ENCODE assay signal across 8 mouse cellular contexts in genomic region chr6:116106967-116107470, GRCm38 (mm10).
DNase-seq lines count a peak whose midpoint lies in the region; ATAC-seq and TF ChIP-seq lines count a peak whose summit lies in the region.

No protein-coding gene starts in this region.

- no peaks in the 10 kb centered on the region for H3K9me3 ChIP-seq in lung, embryonic 15.5 days
- no peaks in the 10 kb centered on the region for H3K9me3 ChIP-seq in limb, embryonic 10.5 days (replicated peaks)
- no peaks in the 10 kb centered on the region for H3K9me3 ChIP-seq in neural tube, embryonic 14.5 days (ENCODE audit: control insufficient read depth, low read length)

- H3K27me3 ChIP-seq in lung, embryonic 15.5 days, result no peaks in the 10 kb centered on the region
- H3K27me3 ChIP-seq in limb, embryonic 10.5 days (ENCODE audit: low read depth, poor library complexity, severe bottlenecking), result no peaks in the 10 kb centered on the region
- H3K27me3 ChIP-seq in neural tube, embryonic 14.5 days (ENCODE audit: control insufficient read depth, insufficient read depth, low read length), result no peaks in the 10 kb centered on the region

- TF ChIP-seq POLR2A in embryonic fibroblast, embryonic 13.5 days (IDR thresholded peaks at IDR 0.05; ENCODE audit: low read depth, low read length), result no peak

- peak overlapping the region; percentile 28 for H3K9ac ChIP-seq in lung, embryonic 15.5 days
- H3K9ac ChIP-seq in neural tube, embryonic 14.5 days (replicated peaks; ENCODE audit: low read depth, low read length), result peak overlapping the region; percentile 83

- DNase-seq in lung, postnatal 36 days, result no peak
- no peak for DNase-seq in limb, embryonic 10.5 days (ENCODE audit: low spot score)
- DNase-seq in right cerebral cortex, postnatal 25 days, result no peak
- no peak for DNase-seq in left cerebral cortex, postnatal 10 days (ENCODE audit: extremely low spot score in 1 of 2, low spot score in 2 of 2)
- no peak for DNase-seq in lung, postnatal 4 days

- H3K27ac ChIP-seq in lung, embryonic 15.5 days, result peak overlapping the region; percentile 70
- H3K27ac ChIP-seq in embryonic fibroblast, embryonic 13.5 days (ENCODE audit: insufficient read depth, low read length), result no peak overlapping the region
- H3K27ac ChIP-seq in limb, embryonic 10.5 days, result peak overlapping the region; percentile 68
- H3K27ac ChIP-seq in neural tube, embryonic 14.5 days (ENCODE audit: low read depth, low read length), result peak overlapping the region; percentile 89

- no peaks in the 10 kb centered on the region for H3K36me3 ChIP-seq in lung, embryonic 15.5 days
- no peaks in the 10 kb centered on the region for H3K36me3 ChIP-seq in limb, embryonic 10.5 days
- H3K36me3 ChIP-seq in neural tube, embryonic 14.5 days (ENCODE audit: control insufficient read depth, insufficient read depth, low read length), result no peaks in the 10 kb centered on the region

- no peak for ATAC-seq in lung, embryonic 15.5 days (ENCODE audit: borderline replicate concordance, extremely low read depth, low FRiP score, low TSS enrichment)
- ATAC-seq in neural tube, embryonic 14.5 days (ENCODE audit: low read depth), result no peak

- H3K4me2 ChIP-seq in lung, embryonic 15.5 days, result peak overlapping the region; percentile 68
- H3K4me2 ChIP-seq in neural tube, embryonic 14.5 days (ENCODE audit: low read depth, low read length), result peak overlapping the region; percentile 79

- H3K4me3 ChIP-seq in lung, embryonic 15.5 days, result peak overlapping the region; percentile 46
- peak overlapping the region; percentile 49 for H3K4me3 ChIP-seq in embryonic fibroblast, embryonic 13.5 days (ENCODE audit: insufficient read depth, low read length)
- peak overlapping the region; percentile 60 for H3K4me3 ChIP-seq in limb, embryonic 10.5 days
- H3K4me3 ChIP-seq in neural tube, embryonic 14.5 days (ENCODE audit: low read depth, low read length), result peak overlapping the region; percentile 71

- intact Hi-C loops in left cerebral cortex, postnatal 10 days (cut with DNase I), result no loop called here

- TF ChIP-seq CTCF in embryonic fibroblast, embryonic 13.5 days (IDR thresholded peaks at IDR 0.05; ENCODE audit: borderline replicate concordance, insufficient read depth, low read length), result no peak

- WGBS in lung, embryonic 15.5 days, result 13% methylated on average over 6 of the region's 6 CpGs
- 2% methylated on average over 6 of the region's 6 CpGs for WGBS in limb, embryonic 10.5 days
- under 1% methylated on average over 6 of the region's 6 CpGs for WGBS in neural tube, embryonic 14.5 days

- H3K4me1 ChIP-seq in lung, embryonic 15.5 days, result peaks cover 7% of the 10 kb centered on the region
- H3K4me1 ChIP-seq in embryonic fibroblast, embryonic 13.5 days (ENCODE audit: control insufficient read depth, insufficient read depth, low read length), result 0 out of 2 replicates have a peak, but pooled peaks cover 2% of the 10 kb centered on the region
- H3K4me1 ChIP-seq in limb, embryonic 10.5 days, result peaks cover 13% of the 10 kb centered on the region
- H3K4me1 ChIP-seq in neural tube, embryonic 14.5 days (ENCODE audit: control insufficient read depth, insufficient read depth, low read length), result peaks cover 26% of the 10 kb centered on the region
